Mouse (Mus musculus) urinary bladder, adult 2 months (tissue): Measurements from ENCODE around the gene Plekhm1. TPM values are rescaled to one million over a fixed set of nuclear protein-coding genes. Genes with fewer than 3 reads are reported as not detected.
A peak's percentile ranks its signal among the peaks of the same experiment; 100 is the strongest.
"Not testable (repeated sequence)": the region's sequence is repeated elsewhere in the genome, so short reads cannot be mapped to it uniquely, and the experiment has no call there.

ENCODE experiments used
- DNase-seq: peaks from one replicate; pipeline ENCODE4 v3.0.0; 2022; ENCODE audit warnings: low spot score
- polyA plus RNA-seq: library from polyadenylated mRNA; depleted of rRNA; stranded (reverse); fragments of >200 nt; gene quantifications from 2 replicates; pipeline ENCODE4 v1.2.3, GENCODE M21; 2012

The Plekhm1 gene
- polyA plus RNA-seq, 1 experiment = 15.7 TPM

DNA sequence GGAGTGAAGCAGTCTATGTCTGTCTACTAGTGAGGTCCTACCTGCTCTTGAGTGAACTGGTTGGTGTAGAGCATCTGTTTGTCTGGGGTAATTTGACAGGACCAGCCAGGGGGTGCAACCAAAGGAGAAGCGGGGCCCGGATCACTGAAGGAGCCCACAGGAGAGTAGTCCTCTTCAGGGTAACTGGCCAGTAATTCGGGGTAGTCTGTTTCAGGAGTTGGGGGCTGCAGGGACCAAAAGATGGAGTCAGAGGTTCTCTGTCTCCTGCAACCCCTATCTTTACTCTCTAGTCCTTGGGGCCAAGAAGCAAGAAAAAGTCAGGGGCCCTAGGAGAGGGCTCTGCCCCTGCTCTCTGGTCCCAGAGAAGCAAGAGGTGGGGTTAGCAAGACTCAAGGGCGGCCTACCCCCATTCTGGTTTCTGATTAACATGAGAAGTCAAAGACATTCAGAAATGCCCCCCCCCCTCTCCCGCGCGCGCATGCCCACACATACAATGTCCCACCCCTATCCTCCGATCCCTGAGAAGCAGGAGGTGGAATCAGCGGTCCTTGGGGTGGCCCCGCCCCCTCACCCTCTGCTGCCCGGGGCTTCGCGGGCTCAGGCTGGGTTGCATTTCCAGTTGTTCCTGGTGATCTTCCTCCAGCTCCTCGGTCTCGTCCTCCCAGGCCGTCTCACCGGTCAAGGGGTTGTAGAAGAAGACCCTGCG is 72.9 kb downstream of the Plekhm1 start:
- DNase-seq = no peak

DNA sequence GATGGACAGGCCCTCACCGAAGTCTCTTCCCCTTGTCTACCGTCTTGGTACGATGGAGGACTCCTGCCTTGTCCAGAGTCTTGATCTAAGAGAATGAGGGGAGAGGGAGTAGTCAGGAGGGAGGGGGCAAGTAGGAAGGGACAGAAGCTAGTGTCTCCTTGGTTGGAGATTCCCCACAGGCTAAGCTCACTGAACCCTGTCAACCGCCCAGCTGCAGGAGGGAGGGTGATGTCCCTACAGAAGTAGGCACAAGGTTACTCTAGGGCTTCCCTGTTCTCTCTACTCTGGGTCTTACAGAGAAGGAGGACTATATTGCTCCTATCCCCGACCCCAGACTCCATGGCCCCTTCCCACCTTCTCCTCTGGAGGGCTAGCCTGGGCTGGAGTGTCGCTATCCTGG is 73.8 kb downstream of the Plekhm1 start:
- no peak for DNase-seq

GRCm38 (mm10) chr11:103338119-103338518 is 74.4 kb downstream of the Plekhm1 start:
- no peak for DNase-seq

- DNase-seq = no peak
These were observed 75.3 kb downstream of the Plekhm1 start for GRCm38 (mm10) chr11:103337180-103337579.

DNA sequence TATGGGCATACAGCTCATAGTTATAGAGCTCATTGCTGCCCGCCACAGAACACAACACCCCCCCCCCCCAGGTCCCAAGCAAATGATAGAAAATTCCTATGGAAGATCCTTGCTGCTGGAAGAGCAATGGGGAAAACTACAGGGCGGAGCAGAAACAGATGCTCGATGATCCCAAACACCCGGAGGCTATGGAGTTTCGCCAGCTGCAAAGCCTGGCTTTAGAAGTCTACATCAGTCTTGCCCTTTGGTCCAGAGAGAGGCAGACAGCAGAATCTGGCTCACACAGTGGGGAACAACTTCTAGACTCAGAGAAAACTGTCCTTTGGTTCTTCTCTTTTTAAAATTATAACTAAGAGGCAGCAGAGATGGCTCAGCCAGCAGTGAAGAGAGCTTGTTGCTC is 76.9 kb downstream of the Plekhm1 start:
- DNase-seq = no peak

DNA sequence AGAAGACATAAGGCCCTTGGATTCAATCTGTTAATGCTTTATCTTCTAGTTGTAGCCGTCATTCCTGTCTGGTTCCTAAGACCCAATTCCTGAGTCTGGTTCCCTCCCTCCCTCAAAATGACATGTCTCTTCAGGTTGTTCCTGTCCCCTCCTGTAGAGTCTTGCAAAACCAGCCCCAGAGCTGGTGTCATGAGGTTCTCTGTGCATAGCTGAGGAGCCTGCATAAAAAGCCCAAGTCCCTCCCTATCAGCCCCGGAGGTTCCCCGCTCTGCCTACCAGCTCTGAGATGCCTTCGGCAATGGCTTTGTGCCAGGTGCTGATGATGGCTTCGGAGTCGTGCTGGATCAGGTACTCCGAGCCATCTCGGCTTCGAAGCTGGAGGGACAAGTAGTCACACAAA is 77.6 kb downstream of the Plekhm1 start:
- peak; percentile 58 for DNase-seq

- no peak for DNase-seq
These were observed 78.6 kb downstream of the Plekhm1 start for GRCm38 (mm10) chr11:103333719-103334398.

GRCm38 (mm10) chr11:103332890-103333651 is 79.4 kb downstream of the Plekhm1 start:
- no peak for DNase-seq

DNA sequence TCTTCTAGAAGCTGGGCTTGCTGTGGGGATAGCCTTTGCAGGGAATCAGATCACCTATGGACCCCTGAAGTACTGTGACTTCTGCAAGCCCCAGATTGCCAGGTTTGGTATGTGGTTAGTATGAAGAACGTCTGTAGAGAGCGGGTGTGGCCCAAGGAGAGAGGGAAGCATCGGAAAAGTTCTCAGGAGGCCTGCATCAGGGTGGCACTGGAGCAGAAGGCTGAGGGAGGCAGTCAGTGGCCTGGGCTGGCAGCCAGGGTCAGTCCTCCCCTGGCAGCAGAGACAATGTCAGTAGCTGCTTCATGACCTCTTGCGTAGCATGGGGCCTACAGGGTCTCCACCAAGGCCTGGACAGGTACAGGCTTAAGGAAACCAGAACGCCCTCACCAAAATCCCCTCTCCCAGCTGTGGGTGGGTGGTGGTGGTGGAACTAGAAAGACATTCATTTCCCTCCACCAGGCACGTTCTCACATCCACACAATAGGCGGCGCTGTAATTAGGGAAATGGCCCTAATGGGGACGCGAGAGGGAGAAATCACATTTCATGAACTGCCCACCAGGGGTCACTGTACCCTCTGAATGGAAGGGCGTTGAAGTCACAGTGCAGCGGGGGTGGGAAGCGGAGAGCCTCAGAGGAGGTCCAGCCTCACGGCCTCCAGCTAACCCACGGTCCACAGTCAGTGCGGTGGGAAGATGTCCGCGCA is 80.1 kb downstream of the Plekhm1 start:
- no peak for DNase-seq

GRCm38 (mm10) chr11:103331502-103332185 is 80.8 kb downstream of the Plekhm1 start:
- DNase-seq = no peak

DNA sequence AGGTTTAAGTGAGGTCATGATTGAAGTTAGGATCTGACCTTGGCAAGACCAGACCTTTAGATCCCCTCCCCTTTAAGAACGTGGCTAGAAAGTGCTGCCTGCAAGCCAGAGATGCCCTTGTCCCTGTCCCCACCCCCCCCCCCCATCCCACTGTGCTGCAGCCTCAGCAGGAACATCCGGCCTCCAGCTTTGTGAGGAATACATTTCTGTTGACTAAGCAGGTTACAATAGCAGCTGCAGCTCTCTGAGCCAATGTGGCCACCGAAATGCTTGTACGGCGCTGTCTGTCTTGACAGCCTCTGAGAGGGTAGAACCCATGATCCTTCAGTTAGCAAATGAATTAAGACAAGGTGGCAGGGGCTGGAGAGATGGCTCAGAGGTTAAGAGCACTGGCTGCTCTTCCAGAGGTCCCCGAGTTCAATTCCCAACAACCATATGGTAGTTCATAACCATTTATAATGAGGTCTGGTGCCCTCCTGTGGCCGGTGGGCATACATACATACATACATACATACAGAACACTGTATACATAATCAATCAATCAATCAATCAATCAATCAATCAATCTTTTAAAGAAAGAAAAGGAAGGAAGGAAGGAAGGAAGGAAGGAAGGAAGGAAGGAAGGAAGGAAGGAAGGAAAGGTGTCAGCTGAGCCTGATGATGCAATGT is 81.7 kb downstream of the Plekhm1 start:
- no peak for DNase-seq

DNA sequence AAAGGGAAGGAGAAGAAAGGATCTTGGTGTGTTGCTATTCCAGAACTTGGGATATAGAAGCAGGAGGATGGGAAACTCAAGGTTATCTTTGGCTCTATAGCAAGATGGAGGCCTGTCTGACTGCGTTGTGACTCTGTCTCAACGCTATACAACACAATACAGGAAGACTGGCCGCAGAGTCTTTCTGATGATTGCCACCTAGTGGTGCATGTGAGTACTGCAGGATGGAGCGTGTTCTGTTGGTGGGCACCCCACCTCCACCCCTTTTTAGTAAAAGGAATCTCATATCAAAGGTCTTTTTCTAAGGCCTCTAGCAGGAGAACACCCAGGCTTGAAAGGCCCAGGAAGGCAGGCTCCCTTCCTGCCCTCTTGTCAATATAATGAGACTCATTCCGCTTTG is 85.5 kb downstream of the Plekhm1 start:
- peak; percentile 51 for DNase-seq

DNA sequence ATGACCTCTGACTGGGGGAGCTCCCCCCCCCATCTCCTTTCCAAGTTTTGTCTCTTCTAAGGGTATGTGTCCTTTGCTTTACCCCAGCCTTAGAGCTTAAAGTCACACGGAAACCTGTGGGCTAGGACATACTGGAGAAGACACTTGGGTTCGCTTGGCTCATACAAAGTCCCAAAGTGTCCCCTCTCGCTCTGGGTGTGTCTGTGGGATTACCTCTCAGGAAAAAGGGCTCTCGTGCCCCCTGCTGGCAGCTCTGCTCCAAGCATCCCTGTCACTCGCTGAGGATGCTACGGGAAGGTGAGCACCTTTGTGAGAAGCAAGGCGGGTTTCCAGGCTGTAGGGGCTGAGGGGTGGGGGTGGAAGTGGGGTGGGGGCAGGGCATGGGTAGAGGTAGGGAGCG is 87.3 kb downstream of the Plekhm1 start:
- peak; percentile 53 for DNase-seq

- no peak for DNase-seq
These were observed 87.8 kb downstream of the Plekhm1 start for GRCm38 (mm10) chr11:103324723-103325122.

GRCm38 (mm10) chr11:103322832-103323231 is 89.7 kb downstream of the Plekhm1 start:
- not testable (repeated sequence) for DNase-seq

GRCm38 (mm10) chr11:103320646-103321045 is 91.8 kb downstream of the Plekhm1 start:
- no peak for DNase-seq

- no peak for DNase-seq
These were observed 92.3 kb downstream of the Plekhm1 start for GRCm38 (mm10) chr11:103320196-103320595.

GRCm38 (mm10) chr11:103318042-103318441 is 94.4 kb downstream of the Plekhm1 start:
- DNase-seq = no peak

- no peak for DNase-seq
These were observed 97.1 kb downstream of the Plekhm1 start for GRCm38 (mm10) chr11:103315379-103315778.

DNA sequence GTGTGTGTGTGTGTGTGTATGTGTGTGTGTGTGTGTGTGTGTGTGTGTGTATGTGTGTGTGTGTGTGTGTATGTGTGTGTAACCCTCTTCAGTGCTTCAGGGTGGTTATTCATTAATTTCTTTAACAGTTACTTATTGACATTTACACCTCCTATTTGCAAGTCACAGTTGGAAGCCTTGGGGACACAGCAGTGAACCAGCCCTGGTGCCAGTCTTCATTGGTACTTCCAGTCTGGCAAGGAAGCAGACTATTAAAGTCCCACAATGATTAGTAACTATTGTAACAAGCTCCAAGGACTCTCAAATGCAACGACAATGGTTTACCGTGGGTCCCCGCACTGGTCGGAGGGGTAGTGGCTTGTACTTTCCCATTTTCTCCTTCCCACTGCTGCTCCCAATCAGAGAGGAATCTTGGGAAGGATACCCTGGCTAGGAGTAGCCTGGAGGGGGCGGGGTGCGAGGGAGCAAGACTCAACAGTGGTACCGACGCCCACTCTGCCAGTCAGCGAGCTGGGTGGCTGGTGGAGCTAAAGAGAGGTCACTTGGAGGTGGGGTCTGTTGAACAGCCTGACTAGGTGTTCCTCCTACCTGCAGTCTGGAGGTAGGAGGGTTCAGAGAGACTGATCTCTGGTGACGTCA is 97.6 kb downstream of the Plekhm1 start:
- no peak for DNase-seq
